Mouse (Mus musculus): Measurements from ENCODE around the gene Ctc1. TPM values are rescaled to one million over a fixed set of nuclear protein-coding genes. Genes with fewer than 3 reads are reported as not detected.

Ctc1 gene
- polyA plus RNA-seq, 1 experiment from 2014 or later = 46.6 TPM

DNA sequence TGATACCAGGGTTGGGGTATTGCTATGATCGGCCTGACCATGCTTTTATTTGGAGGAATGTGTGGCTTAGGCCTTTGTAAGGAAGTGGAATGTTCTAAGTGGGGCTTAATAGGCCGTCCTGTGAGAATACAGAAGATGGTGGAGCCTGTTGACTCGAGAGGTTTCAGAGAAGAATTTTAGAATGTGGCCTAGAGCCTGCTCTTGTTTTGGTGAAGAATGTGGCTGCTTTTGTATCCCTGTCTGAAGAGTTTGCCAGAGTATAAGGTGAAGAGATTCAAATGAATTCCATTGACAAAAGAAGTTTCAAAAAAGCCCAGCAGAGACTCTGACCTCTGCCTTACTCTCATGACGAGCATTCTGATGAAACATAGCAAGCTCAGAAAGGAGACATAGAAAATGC, 36.1 kb downstream of the Ctc1 start:
- no peak overlapping the region for H3K9ac ChIP-seq (ENCODE audit: low read length)

DNA sequence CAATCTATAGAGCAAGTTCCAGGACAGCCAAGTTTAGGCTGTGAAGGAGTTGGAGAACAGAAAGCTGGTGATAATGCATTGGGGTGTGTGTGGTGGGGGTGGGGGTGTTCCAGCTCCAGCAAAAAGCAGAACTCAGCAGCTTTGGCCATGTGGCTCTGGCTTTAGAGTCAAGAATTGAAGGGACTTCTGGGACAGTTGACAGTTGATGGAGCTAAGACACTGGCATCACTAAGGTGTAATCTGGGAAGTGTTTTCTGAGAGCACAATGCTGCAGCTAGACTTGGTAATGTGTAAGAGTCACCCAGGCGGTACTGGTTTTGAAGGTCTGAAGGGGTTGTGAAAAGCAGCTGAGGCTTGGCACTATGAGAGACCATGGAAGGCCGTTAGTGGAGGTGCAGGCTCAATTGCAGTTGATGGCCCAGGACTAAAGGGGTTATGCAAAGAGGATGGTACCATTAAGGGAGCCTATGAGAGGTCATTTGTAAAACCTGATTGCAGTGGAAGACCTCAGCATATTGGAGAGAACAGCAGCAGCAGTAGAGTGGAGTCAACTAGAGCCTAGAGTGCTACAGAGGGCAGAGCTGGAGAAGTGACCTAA, 37.2 kb downstream of the Ctc1 start:
- WGBS = 88% methylated on average over 2 of the region's 2 CpGs
- Histone ChIP-seq H3K27me3 (replicated peaks; ENCODE audit: control insufficient read depth, insufficient read depth, low read length) (no peaks in the 10 kb centered on the region), H3K4me3 (ENCODE audit: low read depth, low read length) (no peak overlapping the region), H3K4me1 (replicated peaks; ENCODE audit: control insufficient read depth, insufficient read depth, low read length) (no peaks in the 10 kb centered on the region), H3K36me3 (ENCODE audit: control insufficient read depth, insufficient read depth, low read length) (peaks cover 54% of the 10 kb centered on the region), H3K4me2 (ENCODE audit: low read length) (no peak overlapping the region), H3K9me3 (ENCODE audit: control insufficient read depth, low read length) (no peaks in the 10 kb centered on the region), H3K27ac (ENCODE audit: low read depth) (no peak overlapping the region), H3K9ac (ENCODE audit: low read length) (no peak overlapping the region)
- DNase-seq (ENCODE audit: low spot score) (no peak), ATAC-seq (replicated peaks; ENCODE audit: low FRiP score, low TSS enrichment, low read depth) (no peak)

More for the DNA sequence above, 36.1 kb downstream of the Ctc1 start:
- Histone ChIP-seq H3K4me1 (replicated peaks; ENCODE audit: control insufficient read depth, insufficient read depth, low read length) (peaks cover 10% of the 10 kb centered on the region), H3K27me3 (replicated peaks; ENCODE audit: control insufficient read depth, insufficient read depth, low read length) (no peaks in the 10 kb centered on the region), H3K27ac (ENCODE audit: low read depth) (no peak overlapping the region), H3K4me3 (ENCODE audit: low read depth, low read length) (no peak overlapping the region), H3K9me3 (ENCODE audit: control insufficient read depth, low read length) (no peaks in the 10 kb centered on the region), H3K36me3 (ENCODE audit: control insufficient read depth, insufficient read depth, low read length) (peaks cover 61% of the 10 kb centered on the region), H3K4me2 (ENCODE audit: low read length) (no peak overlapping the region)
- 90% methylated on average over 4 of the region's 4 CpGs for WGBS
- DNase-seq (ENCODE audit: low spot score) = no peak
- no peak for ATAC-seq (replicated peaks; ENCODE audit: low FRiP score, low TSS enrichment, low read depth)

DNA sequence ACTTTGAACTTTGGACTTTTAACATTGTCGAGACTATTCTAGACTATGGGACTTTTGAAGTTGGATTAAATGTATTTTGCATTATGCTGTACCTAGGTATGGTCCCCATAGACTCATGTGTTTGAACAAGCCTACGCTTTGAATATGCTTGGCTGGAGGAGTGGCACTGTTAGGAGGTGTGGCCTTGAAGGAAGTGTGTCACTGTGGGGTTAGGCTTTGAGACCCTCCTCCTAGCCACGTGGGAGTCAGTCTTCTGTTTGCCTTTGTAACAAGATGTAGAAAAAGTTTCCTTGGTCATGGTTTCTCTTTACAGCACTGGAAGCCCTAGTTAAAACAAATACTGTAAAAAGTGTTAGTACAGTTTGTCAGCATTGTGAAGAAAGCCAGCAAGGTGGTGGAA, 38.1 kb downstream of the Ctc1 start:
- no peaks in the 10 kb centered on the region for H3K27me3 ChIP-seq (replicated peaks; ENCODE audit: control insufficient read depth, insufficient read depth, low read length)
- ATAC-seq (replicated peaks; ENCODE audit: low FRiP score, low TSS enrichment, low read depth) (no peak), DNase-seq (ENCODE audit: low spot score) (no peak)
- peaks cover 6% of the 10 kb centered on the region for H3K4me1 ChIP-seq (replicated peaks; ENCODE audit: control insufficient read depth, insufficient read depth, low read length)
- WGBS = 70% methylated on average over 3 of the region's 3 CpGs
- no peaks in the 10 kb centered on the region for H3K9me3 ChIP-seq (ENCODE audit: control insufficient read depth, low read length)
- no peak overlapping the region for H3K27ac ChIP-seq (ENCODE audit: low read depth)
- H3K4me2 ChIP-seq (ENCODE audit: low read length) = no peak overlapping the region
- no peak overlapping the region for H3K9ac ChIP-seq (ENCODE audit: low read length)
- H3K4me3 ChIP-seq (ENCODE audit: low read depth, low read length) = no peak overlapping the region
- peaks cover 45% of the 10 kb centered on the region for H3K36me3 ChIP-seq (ENCODE audit: control insufficient read depth, insufficient read depth, low read length)

DNA sequence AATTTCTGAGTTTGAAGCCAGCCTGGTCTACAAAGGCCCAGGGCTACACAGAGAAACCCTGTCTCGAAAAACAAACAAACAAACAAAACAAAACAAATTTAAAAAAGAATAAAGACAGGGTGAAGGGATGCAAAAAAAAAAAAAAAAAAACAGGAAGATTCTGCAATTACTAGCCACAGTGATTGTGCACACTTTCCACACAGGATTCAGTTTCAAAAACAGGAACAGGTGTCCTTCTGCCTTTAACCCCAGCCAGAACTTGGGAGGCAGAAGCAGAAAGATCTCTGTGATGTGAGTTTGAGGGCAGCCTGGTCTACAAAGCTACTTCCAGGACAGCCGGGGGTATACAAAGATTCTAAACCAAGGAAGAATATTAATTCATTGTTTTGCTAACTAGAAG, 42.6 kb downstream of the Ctc1 start:
- DNase-seq (ENCODE audit: low spot score) = no peak
- Histone ChIP-seq H3K4me1 (replicated peaks; ENCODE audit: control insufficient read depth, insufficient read depth, low read length) (peaks cover 21% of the 10 kb centered on the region), H3K27me3 (replicated peaks; ENCODE audit: control insufficient read depth, insufficient read depth, low read length) (no peaks in the 10 kb centered on the region), H3K4me2 (ENCODE audit: low read length) (peak overlapping the region; percentile 80), H3K27ac (ENCODE audit: low read depth) (peak overlapping the region; percentile 8; the same call in 1 of the 2 replicates), H3K36me3 (ENCODE audit: control insufficient read depth, insufficient read depth, low read length) (peaks cover 8% of the 10 kb centered on the region; the same call in 1 of the 2 replicates), H3K9ac (ENCODE audit: low read length) (peak overlapping the region; percentile 33), H3K9me3 (ENCODE audit: control insufficient read depth, low read length) (no peaks in the 10 kb centered on the region), H3K4me3 (ENCODE audit: low read depth, low read length) (peak overlapping the region; percentile 78)
- no peak for ATAC-seq (replicated peaks; ENCODE audit: low FRiP score, low TSS enrichment, low read depth)
- 59% methylated on average over 2 of the region's 2 CpGs for WGBS

DNA sequence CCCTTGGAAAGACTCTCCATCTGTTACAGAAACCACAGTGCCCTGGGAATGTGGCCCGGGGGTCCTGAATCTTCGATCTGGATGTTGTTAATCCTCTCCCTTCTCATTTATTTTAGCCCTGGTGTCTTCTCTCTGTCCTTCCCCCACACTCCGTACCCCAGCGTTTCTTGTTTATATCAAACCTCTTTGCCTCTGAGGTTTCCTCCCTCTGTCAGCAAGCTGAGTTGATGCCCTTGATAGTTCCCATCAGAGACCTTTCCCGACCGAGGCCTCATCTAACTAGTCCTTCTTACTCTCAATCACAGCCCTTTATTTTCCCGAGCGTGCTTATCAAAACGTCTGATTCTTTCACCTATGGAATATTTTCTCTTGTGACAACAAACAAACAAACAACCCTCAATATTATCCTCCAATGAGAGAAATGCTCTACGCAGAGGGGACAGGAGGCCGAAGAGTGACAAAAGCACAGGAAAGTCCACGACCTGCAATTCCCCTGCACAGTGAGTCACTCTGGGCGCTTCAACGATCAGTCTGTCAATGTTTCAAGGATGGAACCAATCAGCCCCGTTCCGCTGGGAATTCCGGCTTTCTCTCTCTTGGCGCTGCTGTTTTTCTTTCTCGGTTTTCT, 43.1 kb downstream of the Ctc1 start:
- no peak for DNase-seq (ENCODE audit: low spot score)

DNA sequence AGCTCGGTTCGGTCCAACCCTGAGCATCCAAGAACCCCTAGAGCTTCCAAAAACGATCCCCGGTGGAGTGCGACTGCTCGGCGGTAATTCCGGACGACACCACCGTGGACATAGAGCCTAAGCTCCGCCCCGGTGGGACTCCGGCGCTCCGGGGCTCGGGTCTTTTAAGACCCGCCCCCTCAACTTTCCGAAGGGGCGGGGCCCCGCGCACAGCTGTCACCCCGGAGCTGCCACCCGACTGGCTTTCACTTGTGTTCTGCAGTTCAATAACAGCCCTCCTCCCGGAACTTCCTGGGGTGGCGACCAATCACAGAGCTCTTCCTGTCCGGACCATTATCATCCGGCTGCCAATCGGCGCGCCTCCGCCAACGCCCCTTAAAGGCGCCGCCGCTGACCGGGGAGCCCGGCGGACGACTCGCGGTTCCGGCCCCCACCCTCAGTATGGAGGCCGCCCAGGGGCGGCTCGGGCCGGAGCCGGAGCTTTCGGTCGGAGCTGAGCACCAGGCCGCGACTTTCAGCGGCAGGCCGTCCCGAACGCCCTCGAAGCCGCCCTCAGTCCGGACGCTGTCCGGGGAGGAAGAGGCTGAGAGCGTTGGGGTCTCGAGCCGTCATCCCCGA, 43.8 kb downstream of the Ctc1 start, which contains the start of gene Borcs6:
Gene Borcs6, plus strand, starts transcription at position 361 of the 618 bp plus-strand sequence.
- H3K27ac ChIP-seq (ENCODE audit: low read depth) = peak within 1 kb of the TSS; percentile 89

More for the DNA sequence above, 43.1 kb downstream of the Ctc1 start:
- peak overlapping the region; percentile 8 for H3K27ac ChIP-seq (ENCODE audit: low read depth)
- peak overlapping the region; percentile 78 for H3K4me3 ChIP-seq (ENCODE audit: low read depth, low read length)
- peaks cover 21% of the 10 kb centered on the region for H3K4me1 ChIP-seq (replicated peaks; ENCODE audit: control insufficient read depth, insufficient read depth, low read length)
- H3K9ac ChIP-seq (ENCODE audit: low read length) = peak overlapping the region; percentile 33
- WGBS = 1% methylated on average over 19 of the region's 19 CpGs
- peak overlapping the region; percentile 80 for H3K4me2 ChIP-seq (ENCODE audit: low read length)
- H3K36me3 ChIP-seq (ENCODE audit: control insufficient read depth, insufficient read depth, low read length) = peaks cover 2% of the 10 kb centered on the region; the same call in 1 of the 2 replicates
- no peaks in the 10 kb centered on the region for H3K9me3 ChIP-seq (ENCODE audit: control insufficient read depth, low read length)
- ATAC-seq (replicated peaks; ENCODE audit: low FRiP score, low TSS enrichment, low read depth) = peak; percentile 9
- H3K27me3 ChIP-seq (replicated peaks; ENCODE audit: control insufficient read depth, insufficient read depth, low read length) = no peaks in the 10 kb centered on the region

DNA sequence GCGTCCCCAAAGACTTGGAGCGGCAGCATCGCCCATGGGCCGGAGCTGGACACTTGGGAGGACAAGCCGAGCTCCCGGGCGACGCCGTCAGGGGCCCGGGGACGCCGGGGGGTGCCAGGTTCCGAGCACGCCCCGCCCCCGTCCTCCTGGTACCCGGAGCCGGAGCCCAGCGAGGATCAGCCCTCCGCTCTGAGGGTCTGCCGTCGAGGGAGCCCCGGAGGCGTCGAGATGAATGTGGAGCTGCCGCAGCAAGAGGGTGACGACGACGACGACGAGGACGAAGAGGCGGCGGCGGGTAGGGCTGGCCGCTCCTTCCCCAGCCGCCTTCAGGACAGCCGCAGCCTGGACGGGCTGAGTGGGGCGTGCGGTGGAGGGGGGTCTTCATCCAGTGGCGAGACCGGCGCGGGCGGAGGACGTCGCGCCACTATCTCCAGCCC, 44.3 kb downstream of the Ctc1 start:
- DNase-seq (ENCODE audit: low spot score) = peak; percentile 82
- Histone ChIP-seq H3K27ac (ENCODE audit: low read depth) (peak overlapping the region; percentile 89), H3K36me3 (ENCODE audit: control insufficient read depth, insufficient read depth, low read length) (no peaks in the 10 kb centered on the region), H3K27me3 (replicated peaks; ENCODE audit: control insufficient read depth, insufficient read depth, low read length) (no peaks in the 10 kb centered on the region), H3K4me2 (ENCODE audit: low read length) (peak overlapping the region; percentile 80), H3K9me3 (ENCODE audit: control insufficient read depth, low read length) (no peaks in the 10 kb centered on the region), H3K9ac (ENCODE audit: low read length) (peak overlapping the region; percentile 84), H3K4me1 (replicated peaks; ENCODE audit: control insufficient read depth, insufficient read depth, low read length) (peaks cover 21% of the 10 kb centered on the region), H3K4me3 (ENCODE audit: low read depth, low read length) (peak overlapping the region; percentile 78)
- WGBS = under 1% methylated on average over 47 of the region's 49 CpGs
- peak; percentile 15; the same call in 1 of the 2 replicates for ATAC-seq (replicated peaks; ENCODE audit: low FRiP score, low TSS enrichment, low read depth)

More for the DNA sequence above, 43.8 kb downstream of the Ctc1 start, which contains the start of gene Borcs6:
- ATAC-seq (replicated peaks; ENCODE audit: low FRiP score, low TSS enrichment, low read depth) (peak; percentile 89), DNase-seq (ENCODE audit: low spot score) (peak; percentile 93)
- H3K9ac ChIP-seq (ENCODE audit: low read length) = peak within 1 kb of the TSS; percentile 84
- peaks cover 21% of the 10 kb centered on the region for H3K4me1 ChIP-seq (replicated peaks; ENCODE audit: control insufficient read depth, insufficient read depth, low read length)
- H3K36me3 ChIP-seq (ENCODE audit: control insufficient read depth, insufficient read depth, low read length) = no peaks in the 10 kb centered on the region
- peak within 1 kb of the TSS; percentile 78 for H3K4me3 ChIP-seq (ENCODE audit: low read depth, low read length)
- WGBS = under 1% methylated on average over 64 of the region's 64 CpGs
- H3K27me3 ChIP-seq (replicated peaks; ENCODE audit: control insufficient read depth, insufficient read depth, low read length) = no peaks in the 10 kb centered on the region
- H3K4me2 ChIP-seq (ENCODE audit: low read length) = peak within 1 kb of the TSS; percentile 80
- no peaks in the 10 kb centered on the region for H3K9me3 ChIP-seq (ENCODE audit: control insufficient read depth, low read length)

DNA sequence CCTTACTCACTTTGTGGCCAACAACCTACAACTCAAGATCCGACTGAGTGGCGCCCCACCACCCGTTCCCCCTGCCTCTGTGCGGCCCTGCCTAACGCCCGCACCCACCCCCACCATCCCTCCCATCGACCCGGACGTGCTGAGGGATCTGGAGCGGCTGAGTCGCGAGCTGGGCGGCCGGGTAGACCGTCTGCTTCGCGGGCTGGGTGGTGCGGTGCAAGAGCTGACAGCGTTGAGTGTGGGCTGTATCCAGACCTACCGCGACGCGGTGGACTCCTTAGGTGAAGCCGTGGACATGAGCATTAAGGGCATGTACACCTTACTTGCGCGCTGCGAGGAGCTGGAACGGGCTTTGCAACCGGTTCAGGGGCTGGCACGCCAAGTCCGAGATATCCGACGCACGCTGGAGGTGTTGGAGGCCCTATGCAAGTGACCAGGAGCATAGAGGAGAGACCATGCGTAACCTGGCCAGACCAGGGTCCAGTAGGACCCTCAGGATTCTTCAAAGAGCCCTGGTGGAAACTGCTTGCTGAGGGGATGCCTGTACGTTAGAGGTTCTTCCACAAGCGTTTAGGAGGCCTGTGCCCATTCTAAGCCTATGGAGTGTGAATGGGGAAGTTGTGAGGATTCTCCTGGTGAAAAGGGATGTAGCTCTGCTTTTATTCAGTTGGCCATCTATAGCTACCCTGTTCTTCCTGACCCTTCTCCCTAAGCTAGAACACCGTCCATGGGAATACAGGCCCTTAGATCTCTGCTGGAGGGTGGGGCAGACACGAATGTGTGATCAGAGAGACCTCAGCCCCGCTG, 44.9 kb downstream of the Ctc1 start:
- peak overlapping the region; percentile 78 for H3K4me3 ChIP-seq (ENCODE audit: low read depth, low read length)

More for the DNA sequence above, 44.9 kb downstream of the Ctc1 start:
- ATAC-seq (replicated peaks; ENCODE audit: low FRiP score, low TSS enrichment, low read depth) (no peak), DNase-seq (ENCODE audit: low spot score) (no peak)
- Histone ChIP-seq H3K27ac (ENCODE audit: low read depth) (peak overlapping the region; percentile 89), H3K9me3 (ENCODE audit: control insufficient read depth, low read length) (no peaks in the 10 kb centered on the region), H3K4me1 (replicated peaks; ENCODE audit: control insufficient read depth, insufficient read depth, low read length) (peaks cover 21% of the 10 kb centered on the region), H3K4me2 (ENCODE audit: low read length) (peak overlapping the region; percentile 80), H3K9ac (ENCODE audit: low read length) (peak overlapping the region; percentile 84), H3K27me3 (replicated peaks; ENCODE audit: control insufficient read depth, insufficient read depth, low read length) (no peaks in the 10 kb centered on the region), H3K36me3 (ENCODE audit: control insufficient read depth, insufficient read depth, low read length) (no peaks in the 10 kb centered on the region)
- 2% methylated on average over 40 of the region's 40 CpGs for WGBS
